Mouse (Mus musculus) G1E (cell line): ENCODE measurements around the gene Atp7b.

Source experiments
- CTCF ChIP-seq: IDR thresholded peaks from 2 replicates; pipeline ENCODE4 v1.5.1; 2012; ENCODE audit warnings: low read depth, low read length, inconsistent platforms, mixed read lengths
- GATA1 ChIP-seq: IDR thresholded peaks from 2 replicates; pipeline ENCODE4 v1.6.1; 2012; ENCODE audit warnings: borderline replicate concordance, low read length, inconsistent platforms, mixed read lengths
- GATA2 ChIP-seq: IDR thresholded peaks from 2 replicates; pipeline ENCODE4 v1.6.1; 2012; ENCODE audit warnings: low read depth, low read length, inconsistent platforms, borderline replicate concordance
- POLR2AphosphoS5 ChIP-seq: IDR thresholded peaks from 2 replicates; pipeline ENCODE4 v1.6.1; 2012; ENCODE audit warnings: low read depth, low read length, inconsistent platforms; ENCODE audit not compliant: insufficient replicate concordance

GRCm38 (mm10) chr8:22025241-22025640 lies 34.9 kb downstream of the Atp7b start:
- TF ChIP-seq CTCF (no peak), POLR2AphosphoS5 (no peak), GATA1 (no peak), GATA2 (no peak)
